Mouse (Mus musculus) CD8-positive naive resting alpha-beta T cell, adult 2 months (primary cell): ENCODE measurements at regions not wholly inside any gene's neighbourhood (a gene's known extent, or its start where the extent isn't known, plus 50 kb on each side); places are given as distances from the start of the nearest gene placed in this dataset.

Source experiments
- DNase-seq, 2 experiments: peaks; one replicate each; pipeline ENCODE4 v3.0.0; 2022; ENCODE audit warnings: low read depth in 2 of 2, low spot score in 2 of 2

- DNase-seq: no peak
These were observed 71.7 kb downstream of the Zfp945 start for GRCm38 (mm10) chr17:22795213-22795612.

- no peak for DNase-seq
These were observed 82.5 kb downstream of the Zfp945 start for GRCm38 (mm10) chr17:22784481-22784880.

- DNase-seq: no peak
These were observed 121.2 kb downstream of the Zfp945 start for GRCm38 (mm10) chr17:22745736-22746135.

- DNase-seq: peak; percentile 33 to 43
These were observed 127.3 kb downstream of the Zfp945 start for GRCm38 (mm10) chr17:22739581-22740178.

- DNase-seq: no peak
These were observed 127.8 kb downstream of the Zfp945 start for GRCm38 (mm10) chr17:22739173-22739572.

GRCm38 (mm10) chr17:22736360-22736759 is 130.6 kb downstream of the Zfp945 start:
- DNase-seq: no peak
